Mouse (Mus musculus) hindbrain, postnatal 0 days (tissue): ENCODE measurements at regions not wholly inside any gene's neighbourhood (a gene's known extent, or its start where the extent isn't known, plus 50 kb on each side); places are given as distances from the start of the nearest gene placed in this dataset.

Experiments used
- ATAC-seq: fragments of 200-750 bp; cut with Nextera tagmentation; 2 replicates; pipeline ENCODE4 v1.8.0; 2017; ENCODE audit warnings: mild to moderate bottlenecking, moderate TSS enrichment, moderate library complexity
- DNase-seq: peaks from one replicate; pipeline ENCODE4 v3.0.0-alpha.2; 2015; ENCODE audit warnings: low spot score
- H3K27ac ChIP-seq: fragments of 300-500 bp; sonication (generic); 2 replicates; pipeline ENCODE4 v1.5.1; 2014; ENCODE audit warnings: mild to moderate bottlenecking
- H3K27me3 ChIP-seq: fragments of 300-500 bp; sonication (generic); 2 replicates; pipeline ENCODE4 v1.6.1; 2014; ENCODE audit warnings: low read length, mixed read lengths; ENCODE audit not compliant: insufficient read depth
- H3K36me3 ChIP-seq: fragments of 300-500 bp; sonication (generic); 2 replicates; pipeline ENCODE4 v1.6.1; 2014; ENCODE audit warnings: low read length, mixed read lengths; ENCODE audit not compliant: insufficient read depth
- H3K4me1 ChIP-seq: fragments of 300-500 bp; sonication (generic); 2 replicates; pipeline ENCODE4 v1.6.1; 2014; ENCODE audit warnings: antibody characterized with exemption, low read length, mixed read lengths; ENCODE audit not compliant: insufficient read depth
- H3K4me2 ChIP-seq: fragments of 300-500 bp; sonication (generic); 2 replicates; pipeline ENCODE4 v1.6.1; 2014; ENCODE audit warnings: low read depth, mild to moderate bottlenecking, low read length, moderate library complexity, mixed read lengths
- H3K4me3 ChIP-seq: fragments of 300-500 bp; sonication (generic); 2 replicates; pipeline ENCODE4 v1.5.1; 2014; ENCODE audit warnings: low read length
- H3K9ac ChIP-seq: fragments of 300-500 bp; sonication (generic); replicated peaks from 2 replicates; pipeline ENCODE4 v1.6.1; 2014; ENCODE audit warnings: mild to moderate bottlenecking, low read length, moderate library complexity, mixed read lengths
- H3K9me3 ChIP-seq: fragments of 300-500 bp; sonication (generic); 2 replicates; pipeline ENCODE4 v1.6.1; 2016; ENCODE audit warnings: low read length, mixed read lengths
- CTCF ChIP-seq: IDR thresholded peaks from 2 replicates; pipeline ENCODE4 v1.5.1; 2016; ENCODE audit warnings: antibody characterized with exemption, control low read depth, low read depth
- WGBS: fragments of 180-500 bp; shearing (Covaris S2); extraction: QIAGEN DNeasy Blood & Tissue Kit; methylation state at CpG from one replicate; pipeline ENCODE4 v1.1.7; 2014; 5-methylcytosine and 5-hydroxymethylcytosine counted together

GRCm38 (mm10) chr6:126240256-126240655, 73.5 kb upstream of the Ntf3 start:
- DNase-seq (no peak), ATAC-seq (no peak)
- no peaks in the 10 kb centered on the region for H3K27me3 ChIP-seq
- H3K4me3 ChIP-seq = no peak overlapping the region
- H3K9me3 ChIP-seq = no peaks in the 10 kb centered on the region
- no peak overlapping the region for H3K27ac ChIP-seq
- 39% methylated on average over 1 of the region's 1 CpGs for WGBS
- no peak overlapping the region for H3K9ac ChIP-seq
- no peaks in the 10 kb centered on the region for H3K36me3 ChIP-seq
- no peak overlapping the region for H3K4me2 ChIP-seq
- TF ChIP-seq CTCF = no peak
- H3K4me1 ChIP-seq = no peaks in the 10 kb centered on the region
